Mouse (Mus musculus): Measurements from ENCODE around the gene Rfc1. TPM values are rescaled to one million over a fixed set of nuclear protein-coding genes. Genes with fewer than 3 reads are reported as not detected.
A peak's percentile ranks its signal among the peaks of the same experiment; 100 is the strongest.

Gene Rfc1
- total RNA-seq (2015; ENCODE audit: low replicate concordance) (43.2 and 56.2 TPM in 2 replicates), total RNA-seq (2017; ENCODE audit: low replicate concordance) (43.8 and 79.5 TPM in 2 replicates)

DNA sequence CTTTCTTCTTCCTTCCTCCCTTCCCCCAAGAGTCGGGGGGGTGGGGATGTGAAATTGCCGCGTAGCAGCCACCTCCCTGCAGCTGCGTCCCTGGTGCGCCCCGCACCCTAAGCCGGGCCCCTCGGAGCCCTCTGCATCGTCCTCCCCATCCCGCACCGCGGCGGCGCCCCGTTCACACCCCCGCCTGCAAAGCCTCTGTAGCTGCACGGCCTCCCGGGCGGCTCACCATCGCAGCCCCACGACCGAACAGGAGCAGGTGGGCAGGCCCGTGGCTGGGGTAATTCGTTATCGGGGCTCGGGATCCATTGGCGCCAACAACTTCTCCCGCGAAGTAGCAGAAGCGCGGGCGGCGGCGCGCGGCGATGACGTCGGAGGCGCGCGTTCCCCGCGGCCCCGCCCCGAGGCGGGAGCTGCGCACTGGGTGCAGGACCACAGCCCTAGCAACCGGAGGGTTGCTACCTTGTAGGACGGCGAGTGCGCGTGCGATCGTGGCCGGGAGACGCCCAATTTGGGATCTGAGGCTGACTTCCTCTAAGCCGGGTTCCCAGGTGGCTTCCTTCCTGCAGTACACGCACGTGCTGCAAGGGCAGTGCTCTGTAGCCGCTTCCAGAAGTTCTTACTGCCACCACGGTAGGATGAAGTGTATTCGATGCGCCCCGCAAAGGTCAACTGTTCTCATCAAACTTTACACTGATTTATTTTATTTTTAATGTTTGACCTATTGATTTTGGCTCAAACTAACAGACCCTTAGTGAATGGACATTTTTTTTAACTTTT is at the start of gene Rfc1:
Gene Rfc1 (minus strand): TSS at position 373 of the 777 bp plus-strand sequence.
- ATAC-seq (replicated peaks; ENCODE audit: low FRiP score, poor library complexity, severe bottlenecking): peak; percentile 95

DNA sequence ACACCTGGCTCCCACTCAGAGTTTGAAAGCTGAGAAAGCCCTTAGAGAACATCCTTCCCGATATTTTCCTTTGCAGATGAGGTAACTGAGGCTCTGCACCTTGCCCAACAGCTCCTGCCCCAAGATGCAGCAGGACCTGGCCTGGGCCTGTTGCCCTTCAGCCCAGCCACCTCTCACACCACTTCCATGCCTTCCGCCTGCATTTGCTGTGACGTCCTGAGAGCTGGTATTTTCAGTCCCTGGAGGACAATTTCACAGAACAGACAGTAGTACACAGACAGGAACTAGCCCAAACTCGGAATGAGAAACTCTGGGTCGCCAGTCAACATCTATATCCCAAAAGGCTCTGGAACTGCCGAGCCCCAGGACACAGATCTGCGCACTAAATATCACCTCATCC is 39.3 kb upstream of the Rfc1 start:
- no peak for ATAC-seq (replicated peaks; ENCODE audit: low FRiP score, poor library complexity, severe bottlenecking)

DNA sequence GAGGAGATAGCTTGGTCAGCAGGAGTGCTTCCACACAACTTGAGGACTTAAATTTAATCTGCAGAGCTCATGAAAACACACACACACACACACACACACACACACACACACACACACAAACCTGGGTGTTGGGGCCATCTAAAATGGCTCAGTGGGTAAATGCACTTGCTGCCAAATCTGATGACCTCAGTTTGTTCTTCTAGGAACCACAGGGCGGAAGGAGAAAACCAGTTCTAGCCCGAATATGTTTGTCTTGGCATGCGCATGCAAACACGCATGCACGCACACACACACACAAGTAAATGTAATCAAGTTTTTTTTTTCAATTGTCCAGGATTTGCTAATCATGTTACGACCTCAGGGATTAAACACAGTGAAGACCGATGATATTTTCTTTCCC is 36.1 kb upstream of the Rfc1 start:
- no peak for ATAC-seq (replicated peaks; ENCODE audit: low FRiP score, poor library complexity, severe bottlenecking)

DNA sequence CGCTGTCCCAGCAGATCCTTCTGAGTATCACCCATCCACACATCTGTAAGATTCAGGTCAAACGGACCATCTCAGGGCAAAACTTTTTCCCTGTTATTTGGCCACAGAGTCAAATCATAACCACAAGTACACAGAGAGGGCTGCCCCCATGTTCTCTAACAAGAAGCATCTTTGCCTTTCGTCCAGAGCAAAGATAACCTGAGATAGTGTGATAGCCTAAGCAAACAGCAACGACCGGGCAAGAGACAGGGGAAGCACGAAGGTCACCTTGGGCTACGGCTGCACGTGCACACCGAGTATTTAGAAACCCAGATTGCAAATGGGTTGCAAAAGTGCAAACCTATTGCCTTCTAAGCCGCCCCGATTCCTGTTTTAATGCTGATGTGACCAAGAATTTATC is 32.4 kb upstream of the Rfc1 start:
- ATAC-seq (replicated peaks; ENCODE audit: low FRiP score, poor library complexity, severe bottlenecking): no peak

DNA sequence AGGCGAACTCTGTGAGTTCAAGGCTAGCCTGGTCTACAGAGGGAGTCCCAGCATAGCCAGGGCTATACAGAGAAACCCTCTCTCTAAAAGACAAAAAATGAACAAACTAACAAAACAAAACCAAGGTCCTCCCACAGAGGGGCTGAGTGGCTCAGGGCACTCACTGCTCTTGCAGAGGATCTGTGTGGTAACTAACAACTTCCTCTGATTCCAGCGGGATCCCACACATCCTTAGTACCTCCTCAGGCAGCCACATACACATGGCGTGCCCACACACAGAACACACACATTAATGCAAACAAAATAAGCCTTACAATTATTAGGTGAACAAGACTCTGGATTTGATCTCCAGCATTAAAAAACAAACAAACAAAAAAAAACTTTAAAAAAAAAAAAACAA is 22.3 kb upstream of the Rfc1 start:
- ATAC-seq (replicated peaks; ENCODE audit: low FRiP score, poor library complexity, severe bottlenecking): no peak

DNA sequence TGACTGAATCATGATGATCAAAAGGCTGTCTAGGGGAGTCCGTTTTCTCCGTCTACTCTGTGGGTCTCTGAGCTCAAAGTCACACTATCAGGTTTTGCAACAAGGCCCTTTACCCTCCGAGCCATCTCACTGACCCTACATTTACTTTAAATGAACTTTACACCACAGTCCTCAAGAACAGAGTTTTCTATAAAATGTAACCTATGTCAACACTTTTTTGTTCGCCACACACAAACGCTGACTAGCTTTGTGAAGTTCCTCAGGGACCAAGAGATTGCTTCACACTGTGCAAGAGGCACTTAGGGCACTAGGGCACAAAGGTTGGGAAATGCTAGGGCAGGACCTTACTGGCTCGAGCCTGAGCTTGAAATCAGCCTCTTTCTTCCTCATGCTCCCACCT is 21.4 kb upstream of the Rfc1 start:
- no peak for ATAC-seq (replicated peaks; ENCODE audit: low FRiP score, poor library complexity, severe bottlenecking)

DNA sequence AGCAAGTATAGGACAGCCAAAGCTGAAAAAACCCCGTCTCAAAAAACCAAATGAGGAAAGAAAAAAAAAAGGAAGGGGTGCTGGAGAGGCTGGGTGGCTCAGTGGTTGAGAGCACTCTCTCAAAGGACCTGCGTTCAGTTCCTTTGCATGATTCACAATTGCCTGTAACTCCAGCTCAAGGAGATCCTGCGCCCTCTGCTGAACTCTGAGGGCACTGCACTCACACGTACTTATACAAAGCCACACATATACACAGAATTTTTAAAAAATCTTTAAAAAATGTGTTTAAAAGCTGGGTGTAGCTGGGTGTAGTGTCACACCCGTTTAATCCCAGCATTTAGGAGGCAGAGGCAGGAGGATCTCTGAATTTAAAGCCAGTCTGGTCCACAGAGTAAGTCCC is 19.5 kb upstream of the Rfc1 start:
- no peak for ATAC-seq (replicated peaks; ENCODE audit: low FRiP score, poor library complexity, severe bottlenecking)

DNA sequence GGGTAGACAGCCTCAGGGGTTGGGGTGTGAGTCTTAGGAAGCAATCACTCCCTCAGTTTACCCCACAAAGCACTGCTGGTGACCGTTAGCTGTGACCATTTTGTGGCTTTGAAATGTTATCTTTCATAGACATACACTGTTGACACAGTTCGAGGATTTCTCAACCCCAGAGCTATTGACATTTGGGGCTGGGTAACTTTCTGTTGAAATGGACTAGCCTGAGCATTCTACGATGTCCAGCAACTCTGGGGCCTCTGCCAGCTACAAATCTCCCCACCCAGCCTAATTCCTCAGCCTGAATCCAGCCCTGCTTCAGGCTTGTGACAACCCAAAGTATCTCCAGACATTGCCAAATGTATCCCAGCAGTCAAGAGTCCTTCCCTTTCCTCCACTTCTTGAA is 18.6 kb upstream of the Rfc1 start:
- no peak for ATAC-seq (replicated peaks; ENCODE audit: low FRiP score, poor library complexity, severe bottlenecking)

DNA sequence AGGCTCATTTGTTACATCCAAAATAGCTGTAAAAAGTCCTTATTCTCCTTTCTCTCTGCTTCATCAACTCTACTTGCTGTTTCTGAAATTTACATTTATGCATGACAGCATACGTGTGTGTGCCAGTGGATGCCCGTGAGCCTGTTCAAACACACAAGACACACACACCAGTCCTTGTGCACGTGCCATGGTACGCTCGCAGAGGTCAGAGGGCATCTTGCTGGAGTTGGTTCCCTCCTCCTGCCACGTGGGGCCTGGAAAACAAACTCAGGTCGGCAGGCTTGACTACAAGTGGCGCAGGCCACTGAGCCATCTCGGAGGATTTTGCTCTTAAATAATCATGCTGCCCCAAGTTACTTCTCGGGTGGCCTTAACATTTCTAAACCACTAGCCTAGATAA is 15.0 kb upstream of the Rfc1 start:
- ATAC-seq (replicated peaks; ENCODE audit: low FRiP score, poor library complexity, severe bottlenecking): no peak

DNA sequence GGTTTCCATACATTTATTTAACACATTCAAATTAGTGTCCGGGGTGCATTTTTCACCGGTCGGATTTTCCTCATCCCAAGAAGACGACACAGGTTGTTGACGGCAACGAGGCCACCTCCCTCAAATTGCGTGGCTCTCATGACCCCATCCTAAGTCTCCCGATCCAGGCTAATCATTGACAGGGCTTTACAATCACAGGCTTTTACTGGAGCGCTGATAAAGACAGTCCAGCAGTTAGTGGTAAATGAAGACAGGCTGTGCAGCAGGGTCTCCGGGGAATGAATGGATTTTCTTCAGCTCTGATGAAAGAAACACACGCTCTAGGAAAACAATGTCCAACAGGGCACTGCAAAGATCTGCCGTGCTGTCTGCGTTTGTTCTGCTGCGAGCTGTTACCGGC is 12.7 kb upstream of the Rfc1 start, which contains the start of gene Klb:
Gene Klb (plus strand): TSS at position 147 of the 400 bp plus-strand sequence.
- ATAC-seq (replicated peaks; ENCODE audit: low FRiP score, poor library complexity, severe bottlenecking): no peak

DNA sequence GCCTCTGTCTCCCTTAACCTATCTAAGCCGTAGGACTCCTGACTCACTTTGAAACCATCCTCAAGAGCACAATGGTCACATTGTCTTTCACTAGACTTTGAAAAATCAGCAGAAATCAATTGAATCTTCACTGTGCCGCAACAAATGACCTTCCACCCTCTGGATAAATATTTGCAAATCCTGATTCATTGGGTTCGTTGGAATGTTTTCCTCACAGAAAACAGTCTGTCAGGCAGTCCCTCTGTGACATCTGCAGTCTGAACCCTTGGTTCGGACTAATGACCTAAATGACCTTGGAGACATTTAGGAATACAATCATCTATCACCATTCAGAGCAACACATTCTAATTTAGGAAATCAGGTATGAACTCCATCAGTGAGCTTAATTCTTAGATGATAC is 4.7 kb upstream of the Rfc1 start:
- no peak for ATAC-seq (replicated peaks; ENCODE audit: low FRiP score, poor library complexity, severe bottlenecking)

DNA sequence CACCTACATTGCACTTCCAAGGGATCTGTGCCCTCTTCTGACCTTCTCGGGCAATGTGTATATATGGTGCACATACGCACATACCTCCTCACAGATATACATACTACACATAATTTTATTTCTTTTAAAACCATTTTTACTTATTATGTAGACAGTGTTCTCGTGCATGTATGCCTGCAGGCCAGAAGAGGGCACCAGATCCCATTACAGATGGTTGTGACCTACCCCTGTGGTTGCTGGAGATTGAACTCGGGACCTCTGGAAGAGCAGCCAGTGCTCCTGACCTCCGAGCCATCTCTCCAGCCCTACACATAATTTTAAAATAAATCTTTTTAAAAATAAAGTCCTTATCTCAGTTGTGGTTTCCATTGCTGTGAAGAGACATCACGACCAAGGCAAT is 2.9 kb upstream of the Rfc1 start:
- no peak for ATAC-seq (replicated peaks; ENCODE audit: low FRiP score, poor library complexity, severe bottlenecking)

DNA sequence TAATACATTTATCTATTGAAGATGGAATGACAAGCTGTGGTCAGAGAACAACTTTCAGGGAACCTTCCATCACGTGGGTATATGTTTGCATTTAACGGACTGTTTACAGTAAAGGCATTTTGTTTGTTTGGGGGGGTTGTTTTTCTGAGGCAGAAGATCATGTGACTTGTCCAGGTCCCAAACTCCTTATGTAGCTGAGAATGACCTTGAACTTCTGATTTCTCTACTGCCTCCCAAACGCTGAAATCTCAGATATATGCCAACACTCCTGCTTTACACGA is 545 bp upstream of the Rfc1 start:
- no peak for ATAC-seq (replicated peaks; ENCODE audit: low FRiP score, poor library complexity, severe bottlenecking)

DNA sequence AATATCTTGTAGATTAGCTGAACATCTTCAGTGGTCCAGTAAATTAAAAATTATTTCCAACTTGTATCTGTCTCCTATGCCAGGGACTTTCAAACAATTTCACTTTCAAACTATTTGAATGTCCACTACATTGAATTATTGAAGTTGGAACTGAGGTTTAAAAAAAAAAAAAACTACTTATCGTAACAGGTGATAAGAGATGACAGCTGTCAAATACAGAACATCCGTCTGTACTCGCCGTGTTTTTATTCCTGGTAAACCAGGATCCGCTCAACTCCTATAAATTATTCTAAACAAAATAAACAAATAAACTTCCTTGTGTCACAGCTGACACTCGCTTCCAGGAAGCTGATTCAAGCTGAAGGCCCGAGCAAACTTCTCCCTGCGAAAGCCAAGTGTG is 682 bp downstream of the Rfc1 start:
- ATAC-seq (replicated peaks; ENCODE audit: low FRiP score, poor library complexity, severe bottlenecking): no peak

DNA sequence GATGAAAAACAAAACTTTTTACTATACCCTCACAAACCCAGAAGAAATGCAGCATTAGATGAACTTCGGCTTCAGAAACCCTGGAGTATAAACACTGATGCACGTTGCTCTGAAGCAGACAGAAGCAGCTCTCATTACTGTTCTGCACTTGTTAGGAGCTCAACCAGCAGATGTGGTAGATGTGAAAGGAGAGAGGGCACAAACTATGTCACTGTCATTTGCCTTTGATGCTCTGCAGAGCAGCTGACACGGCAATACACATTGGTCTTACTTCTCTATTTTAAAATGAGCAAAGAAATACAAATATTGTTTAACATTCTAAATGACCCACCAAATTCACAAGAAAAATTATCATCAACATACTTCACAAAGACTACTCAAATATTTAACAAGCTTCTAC is 5.5 kb downstream of the Rfc1 start:
- ATAC-seq (replicated peaks; ENCODE audit: low FRiP score, poor library complexity, severe bottlenecking): no peak

DNA sequence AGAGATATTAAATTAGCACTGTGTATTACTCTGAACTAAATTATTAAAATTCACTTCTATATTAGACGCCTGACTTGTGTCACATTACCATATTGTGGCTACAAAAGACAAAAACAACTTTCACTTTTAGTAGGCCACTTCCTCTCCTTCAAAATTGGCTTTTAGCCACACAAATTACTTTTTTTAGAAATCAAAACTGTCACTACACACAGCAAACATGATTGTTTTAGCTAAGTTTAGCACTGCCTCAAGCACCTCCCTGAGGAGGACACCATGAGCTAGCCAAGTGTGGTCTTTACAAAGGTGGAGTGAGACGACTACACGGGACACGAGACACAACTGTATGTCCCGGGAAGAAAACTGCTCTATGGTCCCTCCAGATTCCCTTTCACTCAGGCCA is 9.3 kb downstream of the Rfc1 start:
- no peak for ATAC-seq (replicated peaks; ENCODE audit: low FRiP score, poor library complexity, severe bottlenecking)

DNA sequence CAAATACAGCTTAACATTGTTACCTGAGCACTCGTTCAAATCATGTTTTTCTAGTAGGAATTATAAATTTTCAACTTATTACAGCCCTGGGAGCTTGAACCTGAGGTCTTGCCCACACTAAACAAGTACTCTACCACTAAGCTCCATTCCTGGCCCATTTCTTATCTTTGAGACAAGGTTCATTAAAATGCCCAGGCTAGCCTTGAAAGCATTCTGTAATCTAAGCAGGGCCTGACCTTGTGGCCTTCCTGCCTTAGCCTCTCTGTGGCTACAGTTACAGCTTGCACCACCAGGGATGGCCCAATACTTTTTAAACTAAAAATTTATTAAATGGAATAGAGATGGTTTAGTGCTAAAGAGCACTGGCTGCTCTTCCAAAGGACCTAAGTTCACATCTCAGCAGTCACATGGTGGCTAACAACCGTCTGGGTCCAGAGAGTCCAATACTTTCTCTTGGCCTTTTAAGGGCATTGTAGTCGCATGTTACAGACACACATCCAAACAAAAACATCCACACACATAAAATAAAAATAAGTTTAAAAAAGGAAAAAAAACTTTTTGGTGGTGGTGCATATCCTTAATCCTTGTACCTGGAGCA is 10.6 kb downstream of the Rfc1 start:
- no peak for ATAC-seq (replicated peaks; ENCODE audit: low FRiP score, poor library complexity, severe bottlenecking)

DNA sequence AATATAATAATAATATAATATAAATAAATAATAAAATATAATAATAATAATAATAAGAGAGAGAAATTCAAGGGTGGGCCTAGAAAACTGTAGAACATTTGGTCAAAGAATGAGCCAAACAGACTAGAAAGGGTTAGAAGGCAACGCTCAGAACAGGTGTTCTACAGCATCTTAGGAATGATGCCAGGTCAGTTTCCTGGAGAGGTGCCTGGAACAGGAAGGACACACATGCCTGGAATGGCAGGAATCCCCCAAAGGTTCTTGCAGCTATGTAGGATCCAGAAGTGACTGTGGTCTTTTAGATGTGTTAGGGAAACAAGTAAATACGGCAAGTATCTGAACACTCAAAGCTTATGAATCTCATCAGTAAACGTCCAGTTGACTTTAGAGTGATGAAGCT is 11.2 kb downstream of the Rfc1 start:
- ATAC-seq (replicated peaks; ENCODE audit: low FRiP score, poor library complexity, severe bottlenecking): no peak

DNA sequence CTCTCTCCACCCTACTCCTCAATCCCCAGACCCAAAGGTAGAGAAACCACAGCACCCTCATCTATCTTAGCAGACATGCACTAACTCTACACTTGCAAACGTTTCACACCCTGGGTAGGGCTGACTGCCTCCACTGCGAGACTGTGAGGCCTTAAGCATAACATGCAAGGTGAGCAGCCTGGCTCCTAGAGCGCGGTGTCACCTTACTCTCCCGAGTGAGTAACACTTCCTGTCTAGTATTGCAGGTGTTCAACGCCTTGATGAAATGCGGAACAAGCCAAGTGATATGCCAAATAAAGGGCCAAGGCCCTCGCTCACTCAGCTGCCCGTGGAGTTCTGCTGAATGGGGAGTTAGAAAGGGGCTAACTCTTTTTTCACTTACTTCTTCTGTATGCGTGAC is 13.3 kb downstream of the Rfc1 start:
- ATAC-seq (replicated peaks; ENCODE audit: low FRiP score, poor library complexity, severe bottlenecking): no peak

DNA sequence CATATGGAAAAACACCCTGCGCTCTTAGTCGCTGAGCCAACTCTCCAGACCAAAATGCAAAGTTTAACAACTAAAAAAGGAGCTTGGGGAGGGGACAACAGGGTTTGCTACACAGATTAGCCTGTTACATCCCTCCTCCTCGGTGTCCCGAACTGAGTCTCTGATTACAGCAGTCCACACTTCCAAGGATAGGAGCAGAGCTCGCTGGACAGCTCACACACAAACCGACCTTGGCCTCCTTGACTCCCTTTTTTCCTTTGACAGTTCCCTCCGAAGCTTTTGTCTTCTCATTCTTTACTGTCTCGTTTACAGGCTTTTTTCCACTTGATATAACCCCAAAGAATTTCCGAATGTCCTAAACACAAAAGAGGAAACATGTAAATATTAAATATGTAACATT is 16.3 kb downstream of the Rfc1 start:
- ATAC-seq (replicated peaks; ENCODE audit: low FRiP score, poor library complexity, severe bottlenecking): no peak

DNA sequence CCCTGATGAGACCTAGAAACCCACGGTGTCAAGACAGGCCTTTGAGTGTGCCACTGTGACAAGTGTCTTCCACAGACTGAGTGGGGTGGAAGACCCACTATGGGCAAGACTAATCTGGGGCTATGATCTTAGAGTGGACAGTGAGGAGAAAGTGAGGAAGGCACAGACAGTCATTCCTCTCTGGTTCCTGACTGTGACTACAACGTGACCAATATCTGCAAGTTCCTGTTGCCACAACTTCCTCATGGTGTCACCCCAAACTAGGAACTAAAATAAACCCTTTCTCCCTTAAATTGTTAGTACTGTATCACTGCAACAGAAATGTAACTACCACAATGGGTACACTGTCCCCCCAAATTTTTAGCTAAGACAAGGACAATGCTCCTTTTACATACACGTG is 26.6 kb downstream of the Rfc1 start:
- no peak for ATAC-seq (replicated peaks; ENCODE audit: low FRiP score, poor library complexity, severe bottlenecking)

DNA sequence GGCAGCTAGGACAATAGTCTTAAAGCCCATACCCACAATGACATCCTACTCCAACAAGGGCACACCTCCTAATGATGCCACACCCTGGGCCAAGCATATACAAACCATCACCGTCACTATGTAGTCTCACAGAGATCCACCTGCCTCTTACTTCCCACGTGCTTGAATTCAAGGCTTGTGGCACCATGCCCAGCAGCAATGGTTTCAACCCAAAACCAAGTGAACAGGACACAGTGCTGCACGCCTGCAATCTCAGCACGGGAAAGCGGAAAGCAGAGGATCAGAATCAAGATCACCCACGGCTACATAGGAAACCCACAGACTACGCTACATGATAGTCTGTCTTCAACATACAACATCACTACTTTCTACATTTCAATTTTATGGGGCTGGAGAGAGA is 27.3 kb downstream of the Rfc1 start:
- ATAC-seq (replicated peaks; ENCODE audit: low FRiP score, poor library complexity, severe bottlenecking): no peak

Data from erythroid progenitor cell, adult 5-6 weeks (primary cell).